Mouse (Mus musculus) liver, embryonic 14.5 days (tissue): Measurements from ENCODE around the gene Zfp346. TPM values are rescaled to one million over a fixed set of nuclear protein-coding genes. Genes with fewer than 3 reads are reported as not detected.

Source experiments
- ATAC-seq: fragments of 200-750 bp; cut with Nextera tagmentation; 2 replicates; pipeline ENCODE4 v1.8.0; 2017; ENCODE audit warnings: moderate number of reproducible peaks, mild to moderate bottlenecking, moderate library complexity; ENCODE audit not compliant: insufficient read depth
- DNase-seq, 3 experiments: peaks; one replicate each; pipeline ENCODE4 v3.0.0-alpha.2; 2012 to 2013; ENCODE audit warnings: low read depth in 3 of 3, low spot score in 3 of 3
- H3K27ac ChIP-seq: fragments of 300-500 bp; sonication (generic); 2 replicates; pipeline ENCODE4 v1.5.1; 2014; ENCODE audit warnings: moderate library complexity, mild to moderate bottlenecking, control low read depth, inconsistent platforms
- H3K27me3 ChIP-seq: fragments of 300-500 bp; sonication (generic); 2 replicates; pipeline ENCODE4 v1.6.1; 2014; ENCODE audit warnings: mild to moderate bottlenecking, low read length, moderate library complexity; ENCODE audit not compliant: control insufficient read depth, insufficient read depth
- H3K36me3 ChIP-seq: fragments of 300-500 bp; sonication (generic); replicated peaks from 2 replicates; pipeline ENCODE4 v1.6.1; 2014; ENCODE audit warnings: low read depth; ENCODE audit not compliant: control insufficient read depth, insufficient read depth
- H3K4me1 ChIP-seq, 2 experiments: fragments of 200-500 bp in 1 of 2; fragments of 300-500 bp in 1 of 2; sonication (generic) in 1 of 2; replicated peaks; 2 replicates each; pipeline ENCODE4 v1.6.1; 2012 to 2014; ENCODE audit warnings: antibody characterized with exemption in 1 of 2, inconsistent platforms in 1 of 2, low read length in 1 of 2; ENCODE audit not compliant: control insufficient read depth in 2 of 2, insufficient read depth in 2 of 2
- H3K4me2 ChIP-seq: fragments of 300-500 bp; sonication (generic); 2 replicates; pipeline ENCODE4 v1.6.1; 2014; ENCODE audit warnings: low read depth, mild to moderate bottlenecking, control low read depth, moderate library complexity
- H3K4me3 ChIP-seq, 2 experiments: fragments of 200-500 bp in 1 of 2; fragments of 300-500 bp in 1 of 2; sonication (generic) in 1 of 2; 2 replicates each; pipeline ENCODE4 v1.5.1; 2012 to 2014; ENCODE audit warnings: low read depth in 2 of 2, low read length in 2 of 2, mild to moderate bottlenecking in 2 of 2, control low read depth in 1 of 2, inconsistent platforms in 1 of 2, moderate library complexity in 1 of 2; ENCODE audit not compliant: insufficient read depth in 1 of 2
- H3K9ac ChIP-seq: fragments of 300-500 bp; sonication (generic); replicated peaks from 2 replicates; pipeline ENCODE4 v1.6.1; 2014; ENCODE audit warnings: mild to moderate bottlenecking, control low read depth, moderate library complexity
- H3K9me3 ChIP-seq: fragments of 300-500 bp; sonication (generic); 2 replicates; pipeline ENCODE4 v1.6.1; 2016; ENCODE audit warnings: low read length, mixed read lengths; ENCODE audit not compliant: control insufficient read depth
- CTCF ChIP-seq: IDR thresholded peaks from 2 replicates; pipeline ENCODE4 v1.5.1; 2016; ENCODE audit warnings: antibody characterized with exemption, low read depth, control low read depth
- EP300 ChIP-seq: IDR thresholded peaks from 2 replicates; pipeline ENCODE4 v1.6.1; 2016; ENCODE audit warnings: antibody characterized with exemption, low read depth
- WGBS: fragments of 180-500 bp; shearing (Covaris S2); extraction: QIAGEN DNeasy Blood & Tissue Kit; methylation state at CpG from one replicate; pipeline ENCODE4 v1.1.7; 2014; ENCODE audit not compliant: insufficient replicate concordance; 5-methylcytosine and 5-hydroxymethylcytosine counted together
- polyA plus RNA-seq, 2 experiments: library from polyadenylated mRNA; depleted of rRNA in 1 of 2; stranded (reverse) in 1 of 2; unstranded in 1 of 2; fragments of >200 nt; fragmentation: Nextera tagmentation in 1 of 2; extraction: Ambion mirVana in 1 of 2; gene quantifications; 2 replicates each; pipeline versions ENCODE4 v1.2.1 to v1.2.3; 2012 to 2014

Gene Zfp346
- polyA plus RNA-seq, 2 experiments: 5.6 to 11.4 TPM

GRCm38 (mm10) chr13:55171517-55172335, 66.6 kb downstream of the Zfp346 start:
- ATAC-seq (no peak), DNase-seq (no peak)
- WGBS: 28% methylated on average over 26 of the region's 26 CpGs
- no peaks in the 10 kb centered on the region for H3K36me3 ChIP-seq
- H3K27ac ChIP-seq: no peak overlapping the region
- no peak overlapping the region for H3K4me3 ChIP-seq
- no peaks in the 10 kb centered on the region for H3K9me3 ChIP-seq
- no peak overlapping the region for H3K9ac ChIP-seq
- H3K4me2 ChIP-seq: peak overlapping the region; percentile 29
- H3K4me1 ChIP-seq: no peaks in the 10 kb centered on the region
- TF ChIP-seq EP300 (no peak), CTCF (no peak)
- H3K27me3 ChIP-seq: no peaks in the 10 kb centered on the region

GRCm38 (mm10) chr13:55172336-55172770, 67.2 kb downstream of the Zfp346 start:
- Histone ChIP-seq H3K27ac (no peak overlapping the region), H3K4me2 (peak overlapping the region; percentile 29), H3K9ac (no peak overlapping the region), H3K9me3 (no peaks in the 10 kb centered on the region), H3K4me1 (no peaks in the 10 kb centered on the region), H3K36me3 (no peaks in the 10 kb centered on the region), H3K27me3 (no peaks in the 10 kb centered on the region), H3K4me3 (no peak overlapping the region)
- ATAC-seq (no peak), DNase-seq (no peak)
- TF ChIP-seq CTCF: no peak
- TF ChIP-seq EP300: no peak
- WGBS: 38% methylated on average over 7 of the region's 7 CpGs

GRCm38 (mm10) chr13:55174347-55174746, 69.2 kb downstream of the Zfp346 start:
- Histone ChIP-seq H3K27me3 (no peaks in the 10 kb centered on the region), H3K4me1 (no peaks in the 10 kb centered on the region), H3K9me3 (no peaks in the 10 kb centered on the region), H3K27ac (no peak overlapping the region), H3K9ac (no peak overlapping the region), H3K4me3 (no peak overlapping the region), H3K36me3 (no peaks in the 10 kb centered on the region), H3K4me2 (no peak overlapping the region)
- no peak for ATAC-seq
- WGBS: 67% methylated on average over 11 of the region's 11 CpGs
- TF ChIP-seq EP300 (no peak), CTCF (no peak)
- no peak for DNase-seq

GRCm38 (mm10) chr13:55176265-55176664, 71.2 kb downstream of the Zfp346 start:
- no peak for ATAC-seq
- DNase-seq: no peak

GRCm38 (mm10) chr13:55177903-55178496, 72.9 kb downstream of the Zfp346 start:
- no peak overlapping the region for H3K9ac ChIP-seq
- peaks cover 2 to 15% of the 10 kb centered on the region in 2 experiments; a peak in 3 of 4 replicates for H3K4me1 ChIP-seq
- peak; percentile 51 for TF ChIP-seq CTCF
- no peak for TF ChIP-seq EP300
- no peaks in the 10 kb centered on the region for H3K27me3 ChIP-seq
- H3K4me2 ChIP-seq: no peak overlapping the region
- H3K27ac ChIP-seq: no peak overlapping the region
- DNase-seq (no peak), ATAC-seq (no peak)
- H3K36me3 ChIP-seq: no peaks in the 10 kb centered on the region
- no peaks in the 10 kb centered on the region for H3K9me3 ChIP-seq
- WGBS: 63% methylated on average over 4 of the region's 4 CpGs
- H3K4me3 ChIP-seq: no peak overlapping the region

More at GRCm38 (mm10) chr13:55176265-55176664, 71.2 kb downstream of the Zfp346 start:
- WGBS: 50% methylated on average over 6 of the region's 6 CpGs
- H3K9me3 ChIP-seq: no peaks in the 10 kb centered on the region
- no peaks in the 10 kb centered on the region for H3K27me3 ChIP-seq
- TF ChIP-seq CTCF: no peak
- no peak for TF ChIP-seq EP300
- no peak overlapping the region for H3K4me3 ChIP-seq
- H3K4me2 ChIP-seq: no peak overlapping the region
- no peak overlapping the region for H3K27ac ChIP-seq
- H3K4me1 ChIP-seq: peaks cover 0 to 2% of the 10 kb centered on the region in 2 experiments; a peak in 1 of 4 replicates
- no peaks in the 10 kb centered on the region for H3K36me3 ChIP-seq
- H3K9ac ChIP-seq: no peak overlapping the region
